Mouse (Mus musculus) thymus, postnatal 4 days (tissue): ENCODE results near the gene Pltp.

Experiments
- DNase-seq: peaks from one replicate; pipeline ENCODE4 v3.0.0; 2021

Gene Pltp

GRCm38 (mm10) chr2:164845782-164846181 lies 11.7 kb downstream of the Pltp start:
- peak; percentile 62 for DNase-seq

DNA sequence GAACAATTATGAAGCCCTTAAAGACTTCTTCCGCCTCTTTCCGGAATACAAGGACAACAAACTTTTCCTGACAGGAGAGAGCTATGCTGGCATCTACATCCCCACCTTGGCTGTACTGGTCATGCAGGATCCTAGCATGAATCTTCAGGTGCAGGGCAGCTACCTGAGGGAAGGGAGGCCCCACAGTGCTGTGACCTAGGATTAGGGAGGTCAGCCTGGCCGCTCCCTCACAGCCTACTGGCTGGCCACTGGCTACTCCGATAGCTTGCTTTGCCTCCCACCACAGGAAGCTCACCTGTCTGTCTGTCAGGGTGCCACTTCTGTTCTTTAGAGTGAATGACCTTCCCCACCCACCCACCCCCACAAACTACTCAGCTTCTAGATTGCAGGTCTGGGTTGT lies 22.3 kb downstream of the Pltp start:
- DNase-seq: no peak

- DNase-seq: peak; percentile 59
Measured at GRCm38 (mm10) chr2:164834531-164834930, 23.0 kb downstream of the Pltp start.

DNA sequence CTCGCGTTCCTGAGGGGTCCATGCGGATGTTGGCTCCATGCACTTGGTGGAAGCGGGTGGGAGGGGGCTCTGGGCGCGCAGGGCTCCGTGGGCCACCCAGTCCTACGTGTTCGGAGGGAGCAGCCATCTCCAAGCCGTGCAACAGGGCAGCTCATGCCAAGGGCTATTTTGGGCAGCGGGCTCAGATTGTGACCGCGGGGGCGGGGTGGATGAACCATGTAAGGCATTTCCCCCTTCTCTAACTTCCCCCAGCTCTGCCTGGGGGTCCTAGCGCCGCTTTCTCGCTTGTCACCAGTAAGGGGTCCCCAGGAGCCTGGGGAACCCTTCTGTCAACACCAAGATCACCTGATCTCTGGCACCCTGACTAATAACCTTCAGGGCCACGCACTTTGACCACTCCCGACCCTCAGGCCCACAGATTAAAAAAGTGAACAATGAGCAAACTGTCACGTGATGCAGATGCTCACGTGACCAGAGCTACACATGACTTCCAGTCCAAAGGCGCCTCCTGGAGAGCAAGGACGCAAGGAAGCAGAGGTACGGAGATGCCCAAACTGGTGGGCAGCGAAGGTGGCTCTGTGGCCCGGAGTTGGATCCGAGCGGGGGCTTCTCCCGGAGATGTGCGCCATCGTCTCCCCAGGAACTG lies 24.1 kb downstream of the Pltp start, which contains the start of gene Neurl2:
Neurl2 (minus strand) TSS at position 143 of the 646 bp plus-strand sequence.
- peak; percentile 88 for DNase-seq

DNA sequence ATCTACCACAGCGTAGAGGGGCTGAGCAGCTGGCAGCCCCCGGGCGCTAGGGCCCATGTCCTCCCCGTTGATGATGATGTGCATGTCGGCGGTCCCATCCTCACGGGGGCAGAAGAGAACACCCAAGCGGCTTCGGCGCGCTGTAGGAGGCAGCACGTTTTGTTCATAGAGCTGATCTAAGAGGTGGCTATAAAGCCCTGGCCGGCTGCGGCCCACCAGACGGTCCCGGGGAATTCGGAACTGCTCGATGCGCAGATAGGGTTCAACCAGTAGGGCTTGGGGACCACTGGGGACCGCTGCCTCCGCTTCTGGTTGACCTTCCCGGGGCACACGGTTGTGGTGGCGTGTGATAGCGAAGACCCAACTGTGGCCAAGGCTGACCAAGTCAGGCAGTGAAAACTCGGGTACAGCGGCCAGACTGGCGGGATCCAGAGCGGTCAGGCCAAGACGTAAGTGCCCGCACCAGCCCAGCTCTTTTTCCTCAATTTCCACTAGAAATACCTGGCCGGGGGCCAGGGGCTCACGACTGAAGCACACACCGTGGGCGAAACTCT lies 24.7 kb downstream of the Pltp start, which contains the start of gene Ctsa:
Ctsa (plus strand) TSS at position 126 of the 554 bp plus-strand sequence.
- peak; percentile 86 for DNase-seq

GRCm38 (mm10) chr2:164832032-164832747 lies 25.3 kb downstream of the Pltp start:
- no peak for DNase-seq

DNA sequence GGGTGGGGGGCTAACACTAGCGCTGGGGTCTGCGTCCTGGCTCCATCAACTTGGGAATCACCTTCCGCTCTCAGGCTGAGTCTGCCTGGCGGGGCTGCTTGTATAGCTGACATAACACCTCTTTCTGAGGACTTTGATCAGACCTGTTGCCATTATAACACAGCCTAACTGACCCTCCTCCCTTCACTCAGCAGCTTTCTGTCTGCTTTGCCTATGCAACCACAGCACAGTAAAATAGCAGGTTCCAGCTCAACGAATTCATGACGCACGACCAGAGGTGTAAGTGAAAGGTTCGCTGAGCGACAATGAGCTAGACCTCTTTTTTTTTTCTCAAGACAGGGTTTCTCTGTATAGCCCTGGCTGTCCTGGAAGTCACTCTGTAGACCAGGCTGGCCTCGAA lies 26.5 kb downstream of the Pltp start:
- no peak for DNase-seq

DNA sequence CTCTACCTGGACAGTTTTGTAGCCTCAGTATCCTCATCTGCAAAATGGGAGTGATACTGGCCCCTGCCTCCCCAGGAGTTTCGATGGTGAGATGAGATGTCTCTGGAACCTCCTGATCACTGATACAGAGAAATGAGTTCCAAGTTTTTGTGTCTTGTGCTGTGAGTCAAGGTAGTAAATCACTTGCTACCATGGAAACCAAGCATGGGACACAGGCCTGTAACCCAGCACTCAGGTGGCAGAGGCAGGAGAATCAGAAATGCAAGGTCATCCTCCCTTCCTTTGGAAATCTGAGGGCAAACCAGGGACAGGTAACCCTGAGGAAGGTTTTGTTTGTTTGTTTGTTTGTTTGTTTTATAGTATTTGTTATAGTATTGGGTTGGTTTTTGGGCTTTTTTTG lies 28.4 kb downstream of the Pltp start:
- DNase-seq: no peak

- DNase-seq: no peak
Measured at GRCm38 (mm10) chr2:164828437-164828836, 29.1 kb downstream of the Pltp start, which contains the start of gene Spata25. Gene Spata25 (minus strand): TSS chr2:164828537.

- no peak for DNase-seq
Measured at GRCm38 (mm10) chr2:164827146-164827850, 30.2 kb downstream of the Pltp start.

DNA sequence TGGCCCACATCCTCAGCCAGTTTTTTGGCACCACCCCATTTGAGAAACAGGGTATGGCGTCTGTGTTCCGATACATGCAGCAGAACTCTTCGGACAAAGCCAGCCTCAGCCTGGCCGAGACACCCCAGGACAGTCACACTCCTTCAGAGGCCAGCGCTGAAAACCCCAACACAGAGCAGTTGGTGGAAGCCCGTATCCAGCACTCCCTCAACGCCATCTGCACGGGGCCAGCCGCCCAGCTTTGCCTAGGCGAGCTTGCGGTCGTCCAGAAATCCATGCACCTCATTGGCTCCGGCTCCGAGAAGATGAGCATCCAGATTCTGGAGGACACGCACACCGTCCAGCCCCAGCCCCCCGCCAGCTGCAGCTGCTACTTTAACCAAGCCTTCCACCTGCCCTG lies 32.0 kb downstream of the Pltp start:
- DNase-seq: no peak

DNA sequence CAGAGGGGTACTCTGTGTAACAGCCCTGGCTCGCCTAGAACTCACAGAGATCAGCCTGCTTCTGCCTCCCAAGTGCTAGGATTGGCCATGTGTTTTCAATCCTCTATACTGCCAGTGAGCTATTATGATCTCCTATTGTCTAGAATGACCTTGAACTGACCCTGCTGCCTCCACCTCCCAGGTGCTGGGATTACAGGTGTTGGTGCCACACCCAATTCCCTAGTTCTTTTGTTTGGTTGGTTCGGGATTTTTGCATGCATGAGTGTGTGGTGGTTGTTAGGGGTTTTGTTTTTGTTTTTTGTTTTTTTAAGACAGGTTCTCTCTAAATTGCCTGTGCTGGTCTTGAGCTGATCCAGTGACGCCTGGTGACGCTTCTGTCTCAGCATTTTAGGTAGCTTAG lies 33.5 kb downstream of the Pltp start:
- no peak for DNase-seq

GRCm38 (mm10) chr2:164823181-164823585 lies 34.3 kb downstream of the Pltp start:
- DNase-seq: no peak

DNA sequence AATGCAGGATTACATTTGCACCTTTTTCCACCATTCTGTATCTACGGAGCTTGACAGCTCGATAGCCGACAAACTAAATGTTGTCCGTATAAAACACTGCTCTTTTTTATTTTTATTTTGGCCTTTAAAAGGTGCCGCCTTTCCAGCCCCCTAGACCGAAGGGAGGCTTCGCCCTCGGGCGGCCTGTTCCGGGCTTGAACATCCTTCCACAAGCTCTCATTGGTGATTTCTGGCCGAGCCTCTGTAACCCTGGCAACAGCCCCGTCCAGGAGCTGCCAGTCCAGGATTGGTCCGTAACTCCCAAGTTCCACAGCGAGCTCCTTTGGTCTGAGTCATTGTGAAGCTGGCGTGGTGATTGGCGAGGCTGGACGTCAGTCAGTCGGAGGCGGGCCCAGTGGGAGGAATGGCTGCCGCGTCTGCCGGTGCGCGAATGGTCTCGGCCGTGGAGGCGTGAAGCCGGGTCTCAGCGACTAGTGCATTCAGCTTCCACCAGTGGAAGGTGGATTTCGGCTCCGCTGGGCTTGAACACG lies 34.8 kb downstream of the Pltp start, which contains the start of gene Zswim1:
Zswim1 (plus strand) TSS at position 51 of the 530 bp plus-strand sequence.
- DNase-seq: peak; percentile 99

DNA sequence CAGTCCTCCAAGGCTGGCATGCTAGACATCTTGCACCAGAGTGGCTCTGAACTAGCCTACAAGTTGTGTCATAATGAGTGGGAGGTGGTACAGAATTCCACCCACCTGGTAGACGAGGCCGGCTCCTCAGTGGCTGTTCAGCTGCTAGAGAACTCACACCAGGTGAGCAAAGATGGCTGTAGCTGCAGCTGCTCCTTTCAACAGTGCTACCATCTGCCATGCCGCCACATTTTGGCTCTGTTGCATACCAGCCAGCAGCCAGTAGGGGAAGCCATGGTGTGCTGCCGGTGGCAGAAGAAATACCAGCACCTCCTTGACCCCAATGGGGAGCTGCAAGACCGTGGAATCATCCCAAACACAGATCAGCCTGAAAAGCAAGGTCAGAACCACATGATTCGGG lies 36.5 kb downstream of the Pltp start:
- no peak for DNase-seq

GRCm38 (mm10) chr2:164817703-164818102 lies 39.8 kb downstream of the Pltp start:
- no peak for DNase-seq

DNA sequence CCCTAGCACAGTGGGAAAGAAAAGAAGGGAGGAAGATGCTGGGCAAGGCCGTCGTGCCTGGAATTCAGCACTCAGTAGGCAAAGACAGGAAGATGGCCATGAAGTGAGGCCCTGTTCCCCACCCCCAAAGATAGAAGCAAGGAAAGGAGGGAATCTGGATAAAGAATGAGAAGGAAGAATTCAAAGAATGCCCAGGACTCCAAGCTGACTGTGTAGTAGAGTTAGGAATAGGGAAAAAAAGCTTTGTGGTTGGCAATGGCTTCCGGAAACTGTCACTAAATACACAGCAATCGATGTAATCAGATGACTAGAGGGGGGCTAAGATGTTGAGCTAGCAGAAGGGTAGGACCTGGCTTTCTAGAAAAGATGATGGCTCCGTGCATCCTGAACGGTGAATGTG lies 40.3 kb downstream of the Pltp start:
- no peak for DNase-seq

GRCm38 (mm10) chr2:164815821-164816220 lies 41.7 kb downstream of the Pltp start:
- DNase-seq: no peak

DNA sequence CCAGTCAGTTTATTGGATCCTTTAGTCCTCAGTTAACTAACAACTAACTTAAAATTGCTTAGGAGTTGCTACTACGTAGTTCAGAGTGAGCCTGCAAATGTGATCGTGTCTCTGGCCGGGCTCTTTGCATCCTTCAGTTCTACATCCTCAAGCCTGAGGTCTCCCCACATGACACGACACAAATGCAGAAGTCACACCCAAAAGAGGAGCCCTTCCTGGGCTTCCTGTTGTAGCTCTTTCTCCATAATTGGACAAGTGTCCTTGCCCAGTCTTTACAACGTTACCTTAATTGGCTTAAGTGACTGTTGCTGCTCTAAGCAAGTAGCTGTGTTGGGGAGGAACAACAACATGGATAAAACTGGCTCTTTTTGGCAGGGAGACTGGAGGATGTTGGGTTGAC lies 42.2 kb downstream of the Pltp start:
- DNase-seq: no peak

- DNase-seq: no peak
Measured at GRCm38 (mm10) chr2:164813557-164813956, 44.0 kb downstream of the Pltp start.

- no peak for DNase-seq
Measured at GRCm38 (mm10) chr2:164806614-164807013, 50.9 kb downstream of the Pltp start.

GRCm38 (mm10) chr2:164805332-164805718 lies 52.2 kb downstream of the Pltp start:
- no peak for DNase-seq
